In the genomic region with DNA sequence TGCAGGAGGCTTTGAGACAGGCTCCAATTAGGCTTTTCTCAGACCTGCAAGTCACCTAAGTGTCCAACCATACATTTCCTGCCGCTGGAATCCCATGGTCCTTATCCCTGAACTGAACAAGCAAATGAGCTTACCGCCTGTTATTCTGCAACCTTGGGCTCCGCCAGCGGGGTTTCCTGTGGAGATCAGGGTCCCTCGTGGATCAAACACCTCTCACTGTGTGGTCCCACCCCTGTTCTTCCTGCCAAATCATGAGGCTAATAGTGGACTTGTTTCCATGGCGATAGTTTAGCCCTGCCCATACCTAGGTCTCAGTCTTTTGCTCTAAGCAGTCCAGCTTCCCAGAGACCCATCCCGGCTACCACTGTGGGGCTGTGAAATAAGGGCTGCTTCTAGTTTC, we compare ENCODE assay signal across 9 mouse cellular contexts. TPM values are rescaled to one million over a fixed set of nuclear protein-coding genes. Genes with fewer than 3 reads are reported as not detected.
DNase-seq lines count a peak whose midpoint lies in the region; ATAC-seq lines count a peak whose summit lies in the region.
"Had no signal": no experiment of that assay in that cellular context is flagged by ENCODE, and none has a peak within 500 bp of the region (broad histone marks: within the 10 kb centered on the region; RNA-seq: fewer than 3 reads in every experiment).

No protein-coding gene starts in this region.

- peak overlapping the region; percentile 25; the same call in 1 of the 2 replicates for H3K27ac ChIP-seq in kidney, embryonic 16.5 days (ENCODE audit: low read length)
- H3K27ac ChIP-seq in heart, embryonic 14.5 days (replicated peaks in 1 of 2; ENCODE audit: control insufficient read depth in 1 of 2, insufficient read depth in 1 of 2, low read depth in 2 of 2, low read length in 2 of 2) = peak overlapping the region in 1 of 2 experiments; percentile 6; a peak in 1 of 4 replicates

- H3K9ac ChIP-seq in kidney, embryonic 16.5 days (replicated peaks; ENCODE audit: low read length) = peak overlapping the region; percentile 46
- H3K9ac ChIP-seq in heart, embryonic 14.5 days (ENCODE audit: low read length) = 0 out of 2 replicates have a peak overlapping the region, but pooled peaks have one; percentile 5

- no peak overlapping the region for H3K4me2 ChIP-seq in kidney, embryonic 16.5 days (replicated peaks; ENCODE audit: low read depth, low read length)
- H3K4me2 ChIP-seq in heart, embryonic 14.5 days (ENCODE audit: low read length) = no peak overlapping the region
- H3K4me2 ChIP-seq: midbrain, embryonic 11.5 days had no signal

- H3K4me1 ChIP-seq in kidney, embryonic 16.5 days (ENCODE audit: insufficient read depth, low read length) = peaks cover 45% of the 10 kb centered on the region
- peaks cover 40 to 56% of the 10 kb centered on the region in 2 experiments for H3K4me1 ChIP-seq in heart, embryonic 14.5 days (ENCODE audit: control insufficient read depth in 2 of 2, insufficient read depth in 2 of 2, low read length in 2 of 2)

- H3K36me3 ChIP-seq in kidney, embryonic 16.5 days (ENCODE audit: insufficient read depth, low read length) = no peaks in the 10 kb centered on the region
- no peaks in the 10 kb centered on the region for H3K36me3 ChIP-seq in heart, embryonic 14.5 days (ENCODE audit: control insufficient read depth, insufficient read depth, low read length)

- peak; percentile 48 for DNase-seq in adrenal gland, postnatal 14 days
- DNase-seq in adrenal gland, adult 18-20 months (ENCODE audit: low spot score in 2 of 2) = no peak
- DNase-seq in kidney, adult 11 months = no peak
- peak; percentile 34 for DNase-seq in mesoderm, embryonic 11.5 days (ENCODE audit: low read depth, low spot score)
- no peak for DNase-seq in urinary bladder, postnatal 14 days (ENCODE audit: low spot score)
- no peak for DNase-seq in yolk sac, embryonic 10.5 days (ENCODE audit: low spot score)

- no peak overlapping the region for H3K4me3 ChIP-seq in kidney, embryonic 16.5 days (ENCODE audit: low read length)
- H3K4me3 ChIP-seq in heart, embryonic 14.5 days (ENCODE audit: control insufficient read depth in 1 of 2, insufficient read depth in 1 of 2, low read depth in 1 of 2, low read length in 2 of 2) = no peak overlapping the region

- H3K9me3 ChIP-seq in kidney, embryonic 16.5 days (ENCODE audit: low read length) = no peaks in the 10 kb centered on the region
- H3K9me3 ChIP-seq in heart, embryonic 14.5 days (ENCODE audit: control insufficient read depth, low read length) = no peaks in the 10 kb centered on the region

- ATAC-seq in kidney, embryonic 16.5 days (ENCODE audit: low FRiP score, low TSS enrichment) = peak; percentile 40; the same call in 1 of the 2 replicates
- no peak for ATAC-seq in heart, embryonic 14.5 days (ENCODE audit: insufficient number of reproducible peaks, insufficient read depth, low FRiP score, low read depth)

- H3K27me3 ChIP-seq in kidney, embryonic 16.5 days (ENCODE audit: insufficient read depth, low read length) = no peaks in the 10 kb centered on the region
- H3K27me3 ChIP-seq in heart, embryonic 14.5 days (ENCODE audit: control insufficient read depth, insufficient read depth, low read length) = no peaks in the 10 kb centered on the region

- 26% methylated on average over 7 of the region's 7 CpGs for WGBS in kidney, embryonic 16.5 days
- 47% methylated on average over 7 of the region's 7 CpGs for WGBS in heart, embryonic 14.5 days

RNA-seq across cellular contexts. Expression of a gene that starts 8.3 kb away (rescaled TPM):
- 31.8 and 34.5 TPM in 2 replicates for total RNA-seq in adrenal gland, postnatal 14 days (2021)
- 10 to 100 TPM; 16.2 to 25.1 TPM for total RNA-seq in adrenal gland, adult 18-20 months (2021)
- polyA plus RNA-seq in kidney, embryonic 16.5 days (2015; fragmentation: Nextera tagmentation; extraction: Ambion mirVana) = 54.1 and 57.4 TPM in 2 replicates
- polyA plus RNA-seq in heart, embryonic 14.5 days (2014; fragmentation: Nextera tagmentation; extraction: Ambion mirVana) = 35.4 and 43.1 TPM in 2 replicates

RNA-seq across cellular contexts. Expression of a gene that starts 41.3 kb away (rescaled TPM):
- total RNA-seq in adrenal gland, postnatal 14 days (2021) = 32.5 and 35.6 TPM in 2 replicates
- 10 to 100 TPM; 24.7 to 36.0 TPM for total RNA-seq in adrenal gland, adult 18-20 months (2021)
- polyA plus RNA-seq in kidney, embryonic 16.5 days (2015; fragmentation: Nextera tagmentation; extraction: Ambion mirVana) = 45.9 and 47.6 TPM in 2 replicates
- 32.1 and 39.8 TPM in 2 replicates for polyA plus RNA-seq in heart, embryonic 14.5 days (2014; fragmentation: Nextera tagmentation; extraction: Ambion mirVana)

RNA-seq across cellular contexts. Expression of a gene that starts 41.3 kb away (rescaled TPM):
- 16.1 and 17.9 TPM in 2 replicates for total RNA-seq in adrenal gland, postnatal 14 days (2021)
- total RNA-seq in adrenal gland, adult 18-20 months (2021) = 10 to 100 TPM; 17.8 to 19.9 TPM
- 13.9 and 14.2 TPM in 2 replicates for polyA plus RNA-seq in kidney, embryonic 16.5 days (2015; fragmentation: Nextera tagmentation; extraction: Ambion mirVana)
- 13.4 and 14.8 TPM in 2 replicates for polyA plus RNA-seq in heart, embryonic 14.5 days (2014; fragmentation: Nextera tagmentation; extraction: Ambion mirVana)

RNA-seq across cellular contexts. Expression of a gene that starts 49.2 kb away (rescaled TPM):
- not detected in 2 replicates for total RNA-seq in adrenal gland, postnatal 14 days (2021)
- not detected for total RNA-seq in adrenal gland, adult 18-20 months (2021)
- 0.41 and 0.82 TPM in 2 replicates for polyA plus RNA-seq in kidney, embryonic 16.5 days (2015; fragmentation: Nextera tagmentation; extraction: Ambion mirVana)
- polyA plus RNA-seq in heart, embryonic 14.5 days (2014; fragmentation: Nextera tagmentation; extraction: Ambion mirVana) = 0.47 TPM in 1 of 2 replicates, not detected in the other
- polyA plus RNA-seq: midbrain, embryonic 11.5 days had no signal

RNA-seq across cellular contexts. Expression of a gene that starts 59.9 kb away (rescaled TPM):
- 69.1 and 76.7 TPM in 2 replicates for total RNA-seq in adrenal gland, postnatal 14 days (2021)
- 100 to 1,000 TPM; 104 to 106 TPM for total RNA-seq in adrenal gland, adult 18-20 months (2021)
- 13.3 and 14.1 TPM in 2 replicates for polyA plus RNA-seq in kidney, embryonic 16.5 days (2015; fragmentation: Nextera tagmentation; extraction: Ambion mirVana)
- 18.2 and 18.5 TPM in 2 replicates for polyA plus RNA-seq in heart, embryonic 14.5 days (2014; fragmentation: Nextera tagmentation; extraction: Ambion mirVana)

Comparison
In these comparisons a context has a peak if more than half of its experiments do, and no peak if none do; other contexts are left out.
1. DNase-seq: peak in adrenal gland, postnatal 14 days (single experiment) and mesoderm, embryonic 11.5 days (single experiment); none in adrenal gland, adult 18-20 months (0 of 2), kidney, adult 11 months (single experiment), urinary bladder, postnatal 14 days (single experiment) and yolk sac, embryonic 10.5 days (single experiment).